10 mouse cellular contexts compared by ENCODE assay signal in genomic region chr11:62847655-62848191, GRCm38 (mm10). TPM values are rescaled to one million over a fixed set of nuclear protein-coding genes. Genes with fewer than 3 reads are reported as not detected.
A peak's percentile ranks its signal among the peaks of the same experiment; 100 is the strongest.
DNase-seq lines count a peak whose midpoint lies in the region; ATAC-seq and TF ChIP-seq lines count a peak whose summit lies in the region.
"Had no signal": no experiment of that assay in that cellular context is flagged by ENCODE, and none has a peak within 500 bp of the region (broad histone marks: within the 10 kb centered on the region; RNA-seq: fewer than 3 reads in every experiment).

No protein-coding gene starts in this region.

- no peak for TF ChIP-seq CTCF in heart, adult 2 months (IDR thresholded peaks at IDR 0.05)

- H3K4me3 ChIP-seq in heart, adult 2 months, result no peak overlapping the region
- H3K4me3 ChIP-seq in neural tube, embryonic 12.5 days, result no peak overlapping the region
- H3K4me3 ChIP-seq in macrophage (ENCODE audit: inconsistent target), result no peak overlapping the region
- H3K4me3 ChIP-seq: erythroblast, embryonic 14.5 days had no signal

- TF ChIP-seq POLR2A in heart, adult 2 months (IDR thresholded peaks at IDR 0.05; ENCODE audit: insufficient read depth, low read depth, low read length), result no peak

- TF ChIP-seq EP300 in heart, adult 2 months (IDR thresholded peaks at IDR 0.05; ENCODE audit: insufficient read depth, low read depth, low read length), result no peak

- no peaks in the 10 kb centered on the region for H3K9me3 ChIP-seq in neural tube, embryonic 12.5 days

- peak overlapping the region; percentile 62 for H3K27ac ChIP-seq in heart, adult 2 months
- no peak overlapping the region for H3K27ac ChIP-seq in neural tube, embryonic 12.5 days
- H3K27ac ChIP-seq in macrophage, result peak overlapping the region; percentile 69

- H3K9ac ChIP-seq in heart, adult 2 months (ENCODE audit: low read depth, low read length), result no peak overlapping the region
- H3K9ac ChIP-seq in neural tube, embryonic 12.5 days, result no peak overlapping the region

- ATAC-seq in neural tube, embryonic 12.5 days (ENCODE audit: low FRiP score, low read depth), result no peak

- intact Hi-C loops in heart, adult 2 months (cut with DNase I), result no loop called here
- intact Hi-C loops in heart, postnatal 36 days (cut with DNase I), result loop anchor here (2.0 to 5.0 kb wide), 2 partner anchors 27 to 35 kb away; partner anchors contain the start of gene Trim16

- no peaks in the 10 kb centered on the region for H3K79me2 ChIP-seq in heart, adult 2 months (replicated peaks; ENCODE audit: control insufficient read depth, insufficient read depth, low read length)
- no peaks in the 10 kb centered on the region for H3K79me2 ChIP-seq in macrophage (ENCODE audit: inconsistent target)

- WGBS in heart, adult 2 months, result 64% methylated on average over 4 of the region's 4 CpGs
- WGBS in neural tube, embryonic 12.5 days, result 68% methylated on average over 4 of the region's 4 CpGs
- WGBS in macrophage (ENCODE audit: missing documents), result 19% methylated on average over 4 of the region's 4 CpGs

- H3K27me3 ChIP-seq in heart, adult 2 months (ENCODE audit: control insufficient read depth, insufficient read depth, low read length), result no peaks in the 10 kb centered on the region
- no peaks in the 10 kb centered on the region for H3K27me3 ChIP-seq in neural tube, embryonic 12.5 days (replicated peaks)

- DNase-seq in heart, adult 2 months, result peak in 1 of 2 experiments; percentile 12
- no peak for DNase-seq in heart, postnatal 36 days
- no peak for DNase-seq in neural tube, embryonic 10.5 days (ENCODE audit: extremely low spot score, low spot score)
- peak; percentile 35 for DNase-seq in thymus, postnatal 4 days
- no peak for DNase-seq in ovary, postnatal 36 days (ENCODE audit: low spot score)
- no peak for DNase-seq in cerebellum, postnatal 36 days
- DNase-seq: adrenal gland, adult 8-10 months had no signal

- peak overlapping the region; percentile 45; the same call in 1 of the 2 replicates for H3K4me2 ChIP-seq in neural tube, embryonic 12.5 days (replicated peaks)

- no peaks in the 10 kb centered on the region for H3K36me3 ChIP-seq in heart, adult 2 months (ENCODE audit: control insufficient read depth, insufficient read depth, low read length)
- H3K36me3 ChIP-seq in neural tube, embryonic 12.5 days, result no peaks in the 10 kb centered on the region
- no peaks in the 10 kb centered on the region for H3K36me3 ChIP-seq in macrophage (ENCODE audit: inconsistent target)

- no peaks in the 10 kb centered on the region; the same call in 1 of the 2 replicates for H3K4me1 ChIP-seq in heart, adult 2 months (ENCODE audit: control insufficient read depth, insufficient read depth, low read length)
- H3K4me1 ChIP-seq in neural tube, embryonic 12.5 days, result 0 out of 2 replicates have a peak, but pooled peaks cover 4% of the 10 kb centered on the region

RNA-seq across cellular contexts. Expression of gene Fbxw10, which starts 0.9 kb away (rescaled TPM):
- total RNA-seq in heart, adult 2 months (2021), result under 1 TPM; 0.16 to 0.34 TPM
- polyA plus RNA-seq in heart, adult 2 months (2012; rRNA removed), result 0.29 and 0.70 TPM in 2 replicates
- total RNA-seq in heart, postnatal 36 days (2021), result under 1 TPM in 1 of 2 experiments, not detected in 1; 0.30 TPM
- polyA plus RNA-seq in neural tube, embryonic 12.5 days (2016; fragmentation: Nextera tagmentation; extraction: Ambion mirVana), result 0.74 and 1.0 TPM in 2 replicates
- total RNA-seq in macrophage (2018; cell fraction: chromatin; rRNA removed), result 10 to 100 TPM in 2 of 26 experiments, 1 to 10 TPM in 23, under 1 TPM in 1; 0.67 to 10.9 (median 5.8) TPM
- total RNA-seq in macrophage (2018; cell fraction: cytosol; rRNA removed), result 1 to 10 TPM in 7 of 26 experiments, under 1 TPM in 19; 0.33 to 1.8 (median 0.85) TPM
- 1 to 10 TPM in 23 of 26 experiments, under 1 TPM in 3; 0.77 to 7.4 (median 3.6) TPM for total RNA-seq in macrophage (2018; cell fraction: nucleus; rRNA removed)
- 0.35 to 1.5 TPM (median 1.1 TPM) in 3 replicates for polyA plus RNA-seq in macrophage (2018)
- polyA plus RNA-seq: erythroblast, embryonic 14.5 days had no signal

RNA-seq across cellular contexts. Expression of gene Trim16, which starts 27.7 kb away (rescaled TPM):
- 1 to 10 TPM; 6.5 to 7.4 TPM for total RNA-seq in heart, adult 2 months (2021)
- polyA plus RNA-seq in heart, adult 2 months (2012; rRNA removed), result 4.0 and 5.9 TPM in 2 replicates
- total RNA-seq in heart, postnatal 36 days (2021), result 1 to 10 TPM; 6.8 to 7.1 TPM
- polyA plus RNA-seq in neural tube, embryonic 12.5 days (2016; fragmentation: Nextera tagmentation; extraction: Ambion mirVana), result 8.2 and 10.3 TPM in 2 replicates
- total RNA-seq in macrophage (2018; cell fraction: chromatin; rRNA removed), result 10 to 100 TPM in 2 of 26 experiments, 1 to 10 TPM in 24; 1.3 to 17.4 (median 5.9) TPM
- total RNA-seq in macrophage (2018; cell fraction: cytosol; rRNA removed), result 1 to 10 TPM; 1.2 to 8.5 (median 2.8) TPM
- total RNA-seq in macrophage (2018; cell fraction: nucleus; rRNA removed), result 10 to 100 TPM in 2 of 26 experiments, 1 to 10 TPM in 24; 1.2 to 15.1 (median 4.2) TPM
- polyA plus RNA-seq in macrophage (2018), result 2.5 to 6.9 TPM (median 4.4 TPM) in 3 replicates
- polyA plus RNA-seq: erythroblast, embryonic 14.5 days had no signal

RNA-seq across cellular contexts. Expression of gene Tvp23b, which starts 31.5 kb away (rescaled TPM):
- total RNA-seq in heart, adult 2 months (2021), result 10 to 100 TPM; 21.9 to 24.5 TPM
- 9.7 and 17.7 TPM in 2 replicates for polyA plus RNA-seq in heart, adult 2 months (2012; rRNA removed)
- 10 to 100 TPM; 18.6 to 18.8 TPM for total RNA-seq in heart, postnatal 36 days (2021)
- polyA plus RNA-seq in neural tube, embryonic 12.5 days (2016; fragmentation: Nextera tagmentation; extraction: Ambion mirVana), result 40.5 and 43.9 TPM in 2 replicates
- 10 to 100 TPM in 12 of 26 experiments, 1 to 10 TPM in 14; 3.4 to 27.1 (median 9.2) TPM for total RNA-seq in macrophage (2018; cell fraction: chromatin; rRNA removed)
- 10 to 100 TPM; 10.0 to 22.4 (median 16.4) TPM for total RNA-seq in macrophage (2018; cell fraction: cytosol; rRNA removed)
- 10 to 100 TPM in 17 of 26 experiments, 1 to 10 TPM in 9; 5.8 to 30.7 (median 11.2) TPM for total RNA-seq in macrophage (2018; cell fraction: nucleus; rRNA removed)
- 19.2 to 26.5 TPM (median 25.1 TPM) in 3 replicates for polyA plus RNA-seq in macrophage (2018)
- polyA plus RNA-seq: erythroblast, embryonic 14.5 days had no signal

RNA-seq across cellular contexts. Expression of gene Zfp286, which starts 58.5 kb away (rescaled TPM):
- total RNA-seq in heart, adult 2 months (2021), result under 1 TPM; 0.41 to 0.42 TPM
- polyA plus RNA-seq in heart, adult 2 months (2012; rRNA removed), result 0.70 and 1.3 TPM in 2 replicates
- total RNA-seq in heart, postnatal 36 days (2021), result 1 to 10 TPM in 1 of 2 experiments, under 1 TPM in 1; 0.70 to 1.1 TPM
- 27.6 and 30.1 TPM in 2 replicates for polyA plus RNA-seq in neural tube, embryonic 12.5 days (2016; fragmentation: Nextera tagmentation; extraction: Ambion mirVana)
- 1 to 10 TPM in 7 of 26 experiments, under 1 TPM in 6, not detected in 13; 0.43 to 3.3 (median 1.2) TPM for total RNA-seq in macrophage (2018; cell fraction: chromatin; rRNA removed)
- total RNA-seq in macrophage (2018; cell fraction: cytosol; rRNA removed), result under 1 TPM in 24 of 26 experiments, not detected in 2; 0.06 to 0.70 (median 0.31) TPM
- total RNA-seq in macrophage (2018; cell fraction: nucleus; rRNA removed), result 1 to 10 TPM in 8 of 26 experiments, under 1 TPM in 6, not detected in 12; 0.24 to 1.7 (median 1.0) TPM
- polyA plus RNA-seq in macrophage (2018), result 0.20 to 0.69 TPM (median 0.42 TPM) in 3 replicates
- polyA plus RNA-seq: erythroblast, embryonic 14.5 days had no signal
